Mouse (Mus musculus): ENCODE measurements around the gene Ceacam2. TPM values are rescaled to one million over a fixed set of nuclear protein-coding genes. Genes with fewer than 3 reads are reported as not detected.
A peak's percentile ranks its signal among the peaks of the same experiment; 100 is the strongest.
"Not testable (repeated sequence)": the region's sequence is repeated elsewhere in the genome, so short reads cannot be mapped to it uniquely, and the experiment has no call there.

Gene Ceacam2
- polyA plus RNA-seq, 1 experiment from 2014 or later: 0.37 TPM

GRCm38 (mm10) chr7:25575870-25576269 is 36.2 kb upstream of the Ceacam2 start:
- H3K27me3 ChIP-seq (replicated peaks; ENCODE audit: control insufficient read depth, insufficient read depth, low read length): no peaks in the 10 kb centered on the region
- no peak overlapping the region; the same call in 1 of the 2 replicates for H3K4me2 ChIP-seq (replicated peaks; ENCODE audit: low read depth)
- no peak overlapping the region for H3K27ac ChIP-seq (ENCODE audit: low read depth, low read length)
- H3K4me1 ChIP-seq (replicated peaks; ENCODE audit: control insufficient read depth, insufficient read depth, low read length): 0 out of 2 replicates have a peak, but pooled peaks cover 4% of the 10 kb centered on the region
- peak; percentile 72 for ATAC-seq
- H3K36me3 ChIP-seq (ENCODE audit: control insufficient read depth, insufficient read depth): no peaks in the 10 kb centered on the region
- no peak overlapping the region for H3K9ac ChIP-seq (ENCODE audit: low read depth, low read length)
- TF ChIP-seq CTCF (IDR thresholded peaks at IDR 0.05; ENCODE audit: low read depth): no peak
- whole genome bisulfite sequencing: 14% methylated on average over 8 of the region's 8 CpGs
- no peaks in the 10 kb centered on the region for H3K9me3 ChIP-seq (ENCODE audit: control insufficient read depth)
- no peak overlapping the region for H3K4me3 ChIP-seq (ENCODE audit: low read depth, low read length)

GRCm38 (mm10) chr7:25575105-25575504 is 35.4 kb upstream of the Ceacam2 start:
- H3K4me3 ChIP-seq (ENCODE audit: low read depth, low read length): no peak overlapping the region
- TF ChIP-seq CTCF (IDR thresholded peaks at IDR 0.05; ENCODE audit: low read depth): no peak
- H3K9me3 ChIP-seq (ENCODE audit: control insufficient read depth): no peaks in the 10 kb centered on the region
- no peak for ATAC-seq
- 0 out of 2 replicates have a peak, but pooled peaks cover 4% of the 10 kb centered on the region for H3K4me1 ChIP-seq (replicated peaks; ENCODE audit: control insufficient read depth, insufficient read depth, low read length)
- no peaks in the 10 kb centered on the region for H3K36me3 ChIP-seq (ENCODE audit: control insufficient read depth, insufficient read depth)
- 70% methylated on average over 5 of the region's 5 CpGs for WGBS
- H3K27ac ChIP-seq (ENCODE audit: low read depth, low read length): no peak overlapping the region
- H3K27me3 ChIP-seq (replicated peaks; ENCODE audit: control insufficient read depth, insufficient read depth, low read length): no peaks in the 10 kb centered on the region
- H3K9ac ChIP-seq (ENCODE audit: low read depth, low read length): no peak overlapping the region
- H3K4me2 ChIP-seq (replicated peaks; ENCODE audit: low read depth): no peak overlapping the region

- not testable (repeated sequence) for H3K4me3 ChIP-seq (ENCODE audit: low read depth, low read length); ATAC-seq; H3K4me2 ChIP-seq (replicated peaks; ENCODE audit: low read depth); H3K4me1 ChIP-seq (replicated peaks; ENCODE audit: control insufficient read depth, insufficient read depth, low read length); H3K36me3 ChIP-seq (ENCODE audit: control insufficient read depth, insufficient read depth); H3K9me3 ChIP-seq (ENCODE audit: control insufficient read depth); H3K9ac ChIP-seq (ENCODE audit: low read depth, low read length); H3K27me3 ChIP-seq (replicated peaks; ENCODE audit: control insufficient read depth, insufficient read depth, low read length); H3K27ac ChIP-seq (ENCODE audit: low read depth, low read length)
- WGBS: 57% methylated on average over 5 of the region's 5 CpGs
Measured at GRCm38 (mm10) chr7:25573806-25574205, 34.1 kb upstream of the Ceacam2 start.

- 96% methylated on average over 7 of the region's 7 CpGs for WGBS
Measured at GRCm38 (mm10) chr7:25568721-25569120, 29.1 kb upstream of the Ceacam2 start.

GRCm38 (mm10) chr7:25541464-25541863 is 1.8 kb upstream of the Ceacam2 start:
- not testable (repeated sequence) for H3K27ac ChIP-seq (ENCODE audit: low read depth, low read length); ATAC-seq; H3K4me3 ChIP-seq (ENCODE audit: low read depth, low read length); H3K4me2 ChIP-seq (replicated peaks; ENCODE audit: low read depth); H3K27me3 ChIP-seq (replicated peaks; ENCODE audit: control insufficient read depth, insufficient read depth, low read length); H3K4me1 ChIP-seq (replicated peaks; ENCODE audit: control insufficient read depth, insufficient read depth, low read length); H3K9me3 ChIP-seq (ENCODE audit: control insufficient read depth); H3K36me3 ChIP-seq (ENCODE audit: control insufficient read depth, insufficient read depth); H3K9ac ChIP-seq (ENCODE audit: low read depth, low read length)
- TF ChIP-seq CTCF (IDR thresholded peaks at IDR 0.05; ENCODE audit: low read depth): peak; percentile 65
- 67% methylated on average over 8 of the region's 8 CpGs for WGBS

More at GRCm38 (mm10) chr7:25568721-25569120, 29.1 kb upstream of the Ceacam2 start:
- TF ChIP-seq CTCF (IDR thresholded peaks at IDR 0.05; ENCODE audit: low read depth): no peak
- Histone ChIP-seq H3K27ac (ENCODE audit: low read depth, low read length) (no peak overlapping the region), H3K36me3 (ENCODE audit: control insufficient read depth, insufficient read depth) (no peaks in the 10 kb centered on the region), H3K27me3 (replicated peaks; ENCODE audit: control insufficient read depth, insufficient read depth, low read length) (no peaks in the 10 kb centered on the region), H3K9me3 (ENCODE audit: control insufficient read depth) (no peaks in the 10 kb centered on the region), H3K9ac (ENCODE audit: low read depth, low read length) (no peak overlapping the region), H3K4me2 (replicated peaks; ENCODE audit: low read depth) (no peak overlapping the region), H3K4me1 (replicated peaks; ENCODE audit: control insufficient read depth, insufficient read depth, low read length) (no peaks in the 10 kb centered on the region), H3K4me3 (ENCODE audit: low read depth, low read length) (no peak overlapping the region)
- ATAC-seq: no peak

- not testable (repeated sequence) for H3K4me3 ChIP-seq (ENCODE audit: low read depth, low read length); H3K27ac ChIP-seq (ENCODE audit: low read depth, low read length); H3K9me3 ChIP-seq (ENCODE audit: control insufficient read depth); ATAC-seq; H3K4me1 ChIP-seq (replicated peaks; ENCODE audit: control insufficient read depth, insufficient read depth, low read length); H3K27me3 ChIP-seq (replicated peaks; ENCODE audit: control insufficient read depth, insufficient read depth, low read length); H3K4me2 ChIP-seq (replicated peaks; ENCODE audit: low read depth); H3K36me3 ChIP-seq (ENCODE audit: control insufficient read depth, insufficient read depth); H3K9ac ChIP-seq (ENCODE audit: low read depth, low read length)
- WGBS: no CpG with 5 or more reads among the region's 1 CpGs
Measured at GRCm38 (mm10) chr7:25539954-25540353, 297 bp upstream of the Ceacam2 start.

GRCm38 (mm10) chr7:25530837-25531236 is 8.8 kb downstream of the Ceacam2 start:
- WGBS: 30% methylated on average over 2 of the region's 2 CpGs
- no peaks in the 10 kb centered on the region for H3K9me3 ChIP-seq (ENCODE audit: control insufficient read depth)
- H3K27me3 ChIP-seq (replicated peaks; ENCODE audit: control insufficient read depth, insufficient read depth, low read length): no peaks in the 10 kb centered on the region
- H3K9ac ChIP-seq (ENCODE audit: low read depth, low read length): no peak overlapping the region
- ATAC-seq: peak; percentile 61
- H3K4me3 ChIP-seq (ENCODE audit: low read depth, low read length): no peak overlapping the region
- H3K4me2 ChIP-seq (replicated peaks; ENCODE audit: low read depth): no peak overlapping the region
- H3K36me3 ChIP-seq (ENCODE audit: control insufficient read depth, insufficient read depth): no peaks in the 10 kb centered on the region
- H3K4me1 ChIP-seq (replicated peaks; ENCODE audit: control insufficient read depth, insufficient read depth, low read length): no peaks in the 10 kb centered on the region
- TF ChIP-seq CTCF (IDR thresholded peaks at IDR 0.05; ENCODE audit: low read depth): no peak
- no peak overlapping the region for H3K27ac ChIP-seq (ENCODE audit: low read depth, low read length)

GRCm38 (mm10) chr7:25516070-25516777 is 23.4 kb downstream of the Ceacam2 start:
- not testable (repeated sequence) for H3K36me3 ChIP-seq (ENCODE audit: control insufficient read depth, insufficient read depth); H3K4me2 ChIP-seq (replicated peaks; ENCODE audit: low read depth); ATAC-seq; H3K27ac ChIP-seq (ENCODE audit: low read depth, low read length); H3K9me3 ChIP-seq (ENCODE audit: control insufficient read depth); H3K4me1 ChIP-seq (replicated peaks; ENCODE audit: control insufficient read depth, insufficient read depth, low read length); H3K27me3 ChIP-seq (replicated peaks; ENCODE audit: control insufficient read depth, insufficient read depth, low read length); H3K9ac ChIP-seq (ENCODE audit: low read depth, low read length); H3K4me3 ChIP-seq (ENCODE audit: low read depth, low read length)
- WGBS: 70% methylated on average over 2 of the region's 5 CpGs

- not testable (repeated sequence) for H3K27me3 ChIP-seq (replicated peaks; ENCODE audit: control insufficient read depth, insufficient read depth, low read length); H3K4me2 ChIP-seq (replicated peaks; ENCODE audit: low read depth); H3K9me3 ChIP-seq (ENCODE audit: control insufficient read depth); H3K4me1 ChIP-seq (replicated peaks; ENCODE audit: control insufficient read depth, insufficient read depth, low read length); H3K9ac ChIP-seq (ENCODE audit: low read depth, low read length); H3K27ac ChIP-seq (ENCODE audit: low read depth, low read length); H3K4me3 ChIP-seq (ENCODE audit: low read depth, low read length); H3K36me3 ChIP-seq (ENCODE audit: control insufficient read depth, insufficient read depth); ATAC-seq
- WGBS: 67% methylated on average over 1 of the region's 1 CpGs
Measured at GRCm38 (mm10) chr7:25515667-25516066, 24.0 kb downstream of the Ceacam2 start.
